Mouse (Mus musculus) myocyte (in vitro differentiated cells): ENCODE measurements at regions not wholly inside any gene's neighbourhood (a gene's known extent, or its start where the extent isn't known, plus 50 kb on each side); places are given as distances from the start of the nearest gene placed in this dataset.

ENCODE experiments used
- MAX ChIP-seq: IDR thresholded peaks from one replicate; pipeline ENCODE4 v1.6.1; 2011; ENCODE audit warnings: low read depth, mild to moderate bottlenecking, control low read depth
- MYOG ChIP-seq, 3 experiments: IDR thresholded peaks; one replicate each; pipeline ENCODE4 v1.6.1; 2011; ENCODE audit warnings: control low read depth in 2 of 3, low read depth in 2 of 3, mild to moderate bottlenecking in 2 of 3; ENCODE audit not compliant: insufficient read length in 2 of 3, control insufficient read depth in 1 of 3, insufficient read depth in 1 of 3
- POLR2A ChIP-seq: IDR thresholded peaks from one replicate; pipeline ENCODE4 v1.6.1; 2011; ENCODE audit warnings: low read depth, mild to moderate bottlenecking, control low read depth, moderate library complexity; ENCODE audit not compliant: insufficient read length
- REST ChIP-seq: IDR thresholded peaks from one replicate; pipeline ENCODE4 v1.6.1; 2011; ENCODE audit warnings: mild to moderate bottlenecking, control low read depth, moderate library complexity; ENCODE audit not compliant: insufficient read depth, insufficient read length

DNA sequence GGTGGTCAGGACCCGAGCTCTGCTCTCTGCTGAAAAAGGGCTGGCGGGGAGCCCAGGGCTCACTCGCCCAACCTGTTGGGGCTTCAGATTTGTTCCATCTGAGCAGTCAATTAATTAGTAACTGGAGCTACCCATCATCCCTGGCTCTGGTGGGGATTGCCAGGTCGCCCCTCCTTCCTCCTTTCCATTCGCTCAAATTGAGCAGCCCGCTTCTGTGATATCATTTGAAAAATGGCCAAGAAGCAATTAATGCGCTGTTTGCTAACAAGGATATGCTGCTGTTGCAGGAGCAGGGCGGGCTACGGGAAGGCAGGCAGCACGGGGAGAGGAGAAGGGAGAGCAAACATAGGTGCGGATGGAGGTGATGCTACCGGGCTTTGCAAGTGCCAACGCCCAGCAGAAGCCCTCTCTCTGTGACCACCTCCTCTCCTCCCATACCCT is 76.3 kb upstream of the Pitx1 start:
- TF ChIP-seq POLR2A = no peak
- no peak for TF ChIP-seq MYOG (IDR thresholded peaks at IDR 0.05; ENCODE audit: control insufficient read depth in 1 of 3, insufficient read depth in 1 of 3, insufficient read length in 2 of 3, low read depth in 2 of 3)
- TF ChIP-seq REST = no peak
- TF ChIP-seq MAX = no peak
